In genomic region chr11:66613150-66613549, GRCm38 (mm10) we compare ENCODE assay signal across 9 mouse cellular contexts.
A peak's percentile ranks its signal among the peaks of the same experiment; 100 is the strongest.
DNase-seq lines count a peak whose midpoint lies in the region; ATAC-seq and TF ChIP-seq lines count a peak whose summit lies in the region.
"Had no signal": no experiment of that assay in that cellular context is flagged by ENCODE, and none has a peak within 500 bp of the region (broad histone marks: within the 10 kb centered on the region; RNA-seq: fewer than 3 reads in every experiment).

No protein-coding gene starts in this region.

- peak; percentile 65 for TF ChIP-seq CTCF in intestine, postnatal 0 days (IDR thresholded peaks at IDR 0.05; ENCODE audit: low read depth)

- H3K4me1 ChIP-seq in intestine, postnatal 0 days (replicated peaks; ENCODE audit: control insufficient read depth, insufficient read depth, low read length), result no peaks in the 10 kb centered on the region
- no peaks in the 10 kb centered on the region for H3K4me1 ChIP-seq in intestine, embryonic 15.5 days (replicated peaks)
- H3K4me1 ChIP-seq in embryonic facial prominence, embryonic 11.5 days (ENCODE audit: control insufficient read depth, insufficient read depth, low read length), result no peaks in the 10 kb centered on the region
- H3K4me1 ChIP-seq: embryonic facial prominence, embryonic 12.5 days had no signal

- WGBS in intestine, postnatal 0 days, result 18% methylated on average over 6 of the region's 6 CpGs
- 15% methylated on average over 6 of the region's 6 CpGs for WGBS in intestine, embryonic 15.5 days
- 24% methylated on average over 5 of the region's 6 CpGs for WGBS in embryonic facial prominence, embryonic 11.5 days

- no peaks in the 10 kb centered on the region for H3K27me3 ChIP-seq in intestine, postnatal 0 days (replicated peaks; ENCODE audit: control insufficient read depth, insufficient read depth, low read length)
- H3K27me3 ChIP-seq in intestine, embryonic 15.5 days (replicated peaks), result no peaks in the 10 kb centered on the region
- H3K27me3 ChIP-seq in embryonic facial prominence, embryonic 11.5 days (ENCODE audit: control insufficient read depth, insufficient read depth, low read length), result no peaks in the 10 kb centered on the region
- H3K27me3 ChIP-seq: embryonic facial prominence, embryonic 12.5 days had no signal

- H3K9me3 ChIP-seq in intestine, postnatal 0 days (ENCODE audit: control insufficient read depth), result no peaks in the 10 kb centered on the region
- no peaks in the 10 kb centered on the region for H3K9me3 ChIP-seq in intestine, embryonic 15.5 days
- no peaks in the 10 kb centered on the region for H3K9me3 ChIP-seq in embryonic facial prominence, embryonic 11.5 days (replicated peaks; ENCODE audit: control insufficient read depth, low read length)
- H3K9me3 ChIP-seq: embryonic facial prominence, embryonic 12.5 days had no signal

- H3K27ac ChIP-seq in intestine, postnatal 0 days (ENCODE audit: low read depth, low read length), result no peak overlapping the region
- H3K27ac ChIP-seq in intestine, embryonic 15.5 days, result no peak overlapping the region
- no peak overlapping the region for H3K27ac ChIP-seq in embryonic facial prominence, embryonic 11.5 days (replicated peaks; ENCODE audit: low read depth, low read length)
- H3K27ac ChIP-seq: embryonic facial prominence, embryonic 12.5 days had no signal

- no peaks in the 10 kb centered on the region for H3K36me3 ChIP-seq in intestine, postnatal 0 days (ENCODE audit: control insufficient read depth, insufficient read depth)
- no peaks in the 10 kb centered on the region for H3K36me3 ChIP-seq in intestine, embryonic 15.5 days
- H3K36me3 ChIP-seq in embryonic facial prominence, embryonic 11.5 days (replicated peaks; ENCODE audit: control insufficient read depth, insufficient read depth, low read depth, low read length), result no peaks in the 10 kb centered on the region
- H3K36me3 ChIP-seq: embryonic facial prominence, embryonic 12.5 days had no signal

- ATAC-seq in intestine, postnatal 0 days, result no peak
- ATAC-seq in intestine, embryonic 15.5 days, result no peak
- no peak for ATAC-seq in embryonic facial prominence, embryonic 11.5 days (replicated peaks; ENCODE audit: insufficient number of reproducible peaks, low FRiP score, low TSS enrichment, low read depth)
- ATAC-seq in inflammation-experienced regulatory T-cells, adult 6 months, result no peak

- H3K4me3 ChIP-seq in intestine, postnatal 0 days (ENCODE audit: low read depth, low read length), result no peak overlapping the region
- H3K4me3 ChIP-seq in intestine, embryonic 15.5 days (replicated peaks), result no peak overlapping the region
- no peak overlapping the region for H3K4me3 ChIP-seq in embryonic facial prominence, embryonic 11.5 days (ENCODE audit: low read depth, low read length)
- H3K4me3 ChIP-seq: embryonic facial prominence, embryonic 12.5 days had no signal

- peak; percentile 6 to 56 for DNase-seq in adrenal gland, adult (ENCODE audit: inconsistent age in 2 of 2, low spot score in 1 of 2)
- no peak for DNase-seq in adrenal gland, postnatal 25 days
- DNase-seq in 3134 (ENCODE audit: extremely low read depth, insufficient read length, low spot score), result peak; percentile 9
- peak; percentile 56 for DNase-seq in embryonic facial prominence, embryonic 11.5 days (ENCODE audit: low spot score)
- peak; percentile 1 for DNase-seq in yolk sac, embryonic 10.5 days (ENCODE audit: low spot score)

- no peak overlapping the region for H3K4me2 ChIP-seq in intestine, postnatal 0 days (replicated peaks; ENCODE audit: low read depth)
- no peak overlapping the region for H3K4me2 ChIP-seq in intestine, embryonic 15.5 days (replicated peaks)
- H3K4me2 ChIP-seq in embryonic facial prominence, embryonic 11.5 days (ENCODE audit: low read depth, low read length), result no peak overlapping the region
- H3K4me2 ChIP-seq: embryonic facial prominence, embryonic 12.5 days had no signal

- H3K9ac ChIP-seq in intestine, postnatal 0 days (ENCODE audit: low read depth, low read length), result no peak overlapping the region
- H3K9ac ChIP-seq in intestine, embryonic 15.5 days, result no peak overlapping the region
- no peak overlapping the region for H3K9ac ChIP-seq in embryonic facial prominence, embryonic 11.5 days (replicated peaks; ENCODE audit: low read length)
- H3K9ac ChIP-seq: embryonic facial prominence, embryonic 12.5 days had no signal
